Mouse (Mus musculus): ENCODE results near the gene Pgpep1.

Pgpep1 gene

GRCm38 (mm10) chr8:70663691-70664090, 3.5 kb upstream of the Pgpep1 start:
- no peak for DNase-seq (ENCODE audit: extremely low read depth, low read depth, low spot score)

GRCm38 (mm10) chr8:70659604-70660272, 450 bp downstream of the Pgpep1 start:
- DNase-seq (ENCODE audit: extremely low read depth, low read depth, low spot score), result no peak

GRCm38 (mm10) chr8:70658897-70659603, 1.1 kb downstream of the Pgpep1 start:
- DNase-seq (ENCODE audit: extremely low read depth, low read depth, low spot score), result no peak

GRCm38 (mm10) chr8:70657739-70658138, 2.4 kb downstream of the Pgpep1 start:
- DNase-seq (ENCODE audit: extremely low read depth, low read depth, low spot score), result no peak

GRCm38 (mm10) chr8:70657214-70657613, 3.0 kb downstream of the Pgpep1 start:
- DNase-seq (ENCODE audit: extremely low read depth, low read depth, low spot score), result no peak

GRCm38 (mm10) chr8:70656193-70656790, 3.9 kb downstream of the Pgpep1 start:
- DNase-seq (ENCODE audit: extremely low read depth, low read depth, low spot score), result no peak

GRCm38 (mm10) chr8:70655469-70655868, 4.7 kb downstream of the Pgpep1 start:
- no peak for DNase-seq (ENCODE audit: extremely low read depth, low read depth, low spot score)

GRCm38 (mm10) chr8:70654121-70654520, 6.1 kb downstream of the Pgpep1 start:
- DNase-seq (ENCODE audit: extremely low read depth, low read depth, low spot score), result no peak

GRCm38 (mm10) chr8:70653226-70653625, 7.0 kb downstream of the Pgpep1 start:
- no peak for DNase-seq (ENCODE audit: extremely low read depth, low read depth, low spot score)

GRCm38 (mm10) chr8:70650351-70650750, 9.8 kb downstream of the Pgpep1 start:
- DNase-seq (ENCODE audit: extremely low read depth, low read depth, low spot score), result no peak

GRCm38 (mm10) chr8:70649324-70649723, 10.9 kb downstream of the Pgpep1 start:
- peak; percentile 79 for DNase-seq (ENCODE audit: extremely low read depth, low read depth, low spot score)

- no peak for DNase-seq (ENCODE audit: extremely low read depth, low read depth, low spot score)
Measured at GRCm38 (mm10) chr8:70648921-70649320, 11.3 kb downstream of the Pgpep1 start.

- DNase-seq (ENCODE audit: extremely low read depth, low read depth, low spot score), result no peak
Measured at GRCm38 (mm10) chr8:70648164-70648442, 12.1 kb downstream of the Pgpep1 start.

GRCm38 (mm10) chr8:70647343-70648163, 12.6 kb downstream of the Pgpep1 start:
- no peak for DNase-seq (ENCODE audit: extremely low read depth, low read depth, low spot score)

GRCm38 (mm10) chr8:70646775-70647174, 13.4 kb downstream of the Pgpep1 start:
- DNase-seq (ENCODE audit: extremely low read depth, low read depth, low spot score), result no peak

- DNase-seq (ENCODE audit: extremely low read depth, low read depth, low spot score), result no peak
Measured at GRCm38 (mm10) chr8:70646369-70646768, 13.8 kb downstream of the Pgpep1 start.

- DNase-seq (ENCODE audit: extremely low read depth, low read depth, low spot score), result no peak
Measured at GRCm38 (mm10) chr8:70645501-70646224, 14.5 kb downstream of the Pgpep1 start.

- no peak for DNase-seq (ENCODE audit: extremely low read depth, low read depth, low spot score)
Measured at GRCm38 (mm10) chr8:70644065-70644464, 16.1 kb downstream of the Pgpep1 start.

- DNase-seq (ENCODE audit: extremely low read depth, low read depth, low spot score), result no peak
Measured at GRCm38 (mm10) chr8:70643019-70643418, 17.2 kb downstream of the Pgpep1 start.

GRCm38 (mm10) chr8:70638752-70639151, 21.4 kb downstream of the Pgpep1 start:
- DNase-seq (ENCODE audit: extremely low read depth, low read depth, low spot score), result no peak

- DNase-seq (ENCODE audit: extremely low read depth, low read depth, low spot score), result no peak
Measured at GRCm38 (mm10) chr8:70636838-70637237, 23.4 kb downstream of the Pgpep1 start.
